Mouse (Mus musculus): ENCODE measurements around the gene Olfr588-ps1.
A peak's percentile ranks its signal among the peaks of the same experiment; 100 is the strongest.
"Not testable (repeated sequence)": the region's sequence is repeated elsewhere in the genome, so short reads cannot be mapped to it uniquely, and the experiment has no call there.

The Olfr588-ps1 gene

DNA sequence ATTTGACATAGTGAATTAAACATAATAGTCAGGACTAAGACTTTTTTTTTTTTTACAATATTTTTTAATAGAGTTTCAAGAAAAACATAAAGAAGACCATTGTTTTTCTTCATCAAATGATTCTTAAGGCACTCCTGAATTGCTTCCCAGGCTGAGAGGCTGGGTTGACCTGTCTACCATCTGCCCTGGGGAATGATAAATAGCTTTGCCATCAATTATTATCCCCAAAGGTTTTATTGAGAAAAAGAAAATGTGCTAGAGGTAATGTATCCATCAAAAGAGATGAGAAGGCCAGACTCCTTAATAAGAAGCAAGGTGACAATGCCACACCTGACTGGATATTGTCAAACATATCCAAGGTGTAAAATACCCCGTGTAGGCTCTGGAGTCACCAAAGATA lies at the start of gene Olfr588-ps1:
Gene Olfr588-ps1 (plus strand): TSS at position 301 of the 400 bp plus-strand sequence.
- DNase-seq, result no peak

DNA sequence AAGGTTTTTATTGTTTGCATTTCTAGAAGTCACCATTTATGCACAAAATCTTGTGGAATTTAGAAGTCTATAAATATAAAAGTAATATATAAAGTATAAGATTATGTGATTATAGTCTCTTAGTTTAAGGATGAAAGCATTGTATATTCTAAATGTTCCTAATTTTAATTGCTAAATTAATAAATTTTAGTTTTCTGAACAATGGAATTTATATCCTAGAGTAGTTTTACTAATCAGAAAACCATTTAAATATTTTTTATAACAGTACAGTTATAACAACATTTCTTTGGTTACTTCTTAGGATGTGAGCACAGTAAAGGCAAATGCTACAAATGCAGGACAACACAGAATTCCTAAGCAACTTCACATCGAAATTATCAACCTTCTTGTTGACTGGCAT lies 43.3 kb upstream of the Olfr588-ps1 start, which contains the start of gene Olfr585:
Gene Olfr585 (plus strand): TSS at position 301 of the 400 bp plus-strand sequence.
- DNase-seq, result no peak

DNA sequence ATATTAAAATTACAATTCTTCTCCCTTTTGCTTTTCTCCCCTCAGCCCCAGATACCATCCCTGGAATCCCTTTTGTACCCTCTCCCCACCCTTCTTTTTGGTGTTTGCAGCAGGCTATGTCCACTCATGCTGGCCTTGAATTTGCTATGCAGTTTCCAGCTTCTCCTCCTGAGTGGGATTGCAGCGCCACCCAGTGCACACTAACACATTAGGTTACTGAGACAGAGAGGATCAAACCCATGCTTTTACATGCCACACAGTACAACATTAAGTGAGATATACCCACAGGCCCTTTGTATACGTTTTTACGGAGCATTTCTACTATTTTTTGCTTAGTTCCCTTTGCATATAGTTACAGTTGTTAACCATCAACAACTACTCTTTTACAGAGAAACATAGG lies 21.3 kb upstream of the Olfr588-ps1 start:
- DNase-seq, result no peak

DNA sequence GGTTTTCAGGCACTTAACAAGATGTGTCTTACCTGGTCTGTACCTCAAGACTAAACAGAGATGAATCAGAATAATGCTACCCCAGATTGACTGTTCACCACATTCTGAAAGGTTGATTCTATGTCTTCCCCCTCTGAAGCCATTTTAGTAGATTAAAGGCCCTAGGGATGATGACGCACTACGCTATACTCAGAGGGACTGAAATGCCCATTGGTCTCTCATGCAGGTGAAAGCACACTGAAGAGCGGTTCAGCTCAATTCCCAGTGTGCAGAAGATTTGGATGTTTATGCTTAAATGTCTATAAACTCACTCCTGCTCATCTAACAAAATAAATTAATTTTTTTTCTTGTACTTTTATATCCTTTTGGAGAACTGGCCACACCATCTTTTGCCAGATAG lies 15.1 kb upstream of the Olfr588-ps1 start, which contains the start of gene Olfr586:
Gene Olfr586 (minus strand): TSS at position 101 of the 400 bp plus-strand sequence.
- peak; percentile 21 for DNase-seq

DNA sequence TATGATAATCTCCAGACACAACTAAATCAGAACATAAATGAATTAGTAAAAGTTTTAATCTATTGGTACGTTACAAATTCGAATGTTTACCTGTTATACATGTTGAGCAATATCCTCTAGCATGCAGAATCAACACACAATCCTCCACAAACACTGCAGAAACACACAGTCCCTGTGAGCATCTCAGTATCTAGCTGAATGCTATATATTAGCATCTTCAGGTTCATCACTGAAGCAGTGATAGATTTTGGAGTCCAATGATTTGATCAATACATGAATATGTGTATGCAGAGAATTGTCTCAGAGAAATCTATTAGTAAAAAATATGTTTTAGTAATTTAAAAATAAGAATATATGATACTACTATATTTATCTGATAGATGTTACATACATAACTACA lies 15.6 kb downstream of the Olfr588-ps1 start, which contains the start of gene Olfr589:
Gene Olfr589 (minus strand): TSS at position 101 of the 400 bp plus-strand sequence.
- no peak for DNase-seq

DNA sequence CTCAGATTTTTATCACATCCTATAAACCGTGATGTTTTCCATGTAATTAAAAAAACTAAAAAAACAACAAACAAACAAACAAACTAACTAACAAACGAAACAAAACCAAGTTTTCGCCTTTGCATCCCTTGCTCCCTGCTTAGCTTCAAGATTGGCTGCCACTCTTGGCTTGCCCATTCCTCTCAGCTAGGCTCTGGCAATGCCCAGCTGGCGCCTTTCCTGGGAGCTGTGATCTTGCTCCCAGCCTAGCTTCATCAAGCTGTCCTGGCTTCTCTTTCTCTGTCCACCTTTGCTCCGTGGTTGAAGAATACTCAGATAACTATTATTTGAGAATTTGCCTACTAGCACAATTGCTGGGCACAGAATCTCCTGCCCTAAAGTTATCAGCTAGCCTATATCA lies 29.0 kb downstream of the Olfr588-ps1 start:
- DNase-seq, result peak; percentile 78

DNA sequence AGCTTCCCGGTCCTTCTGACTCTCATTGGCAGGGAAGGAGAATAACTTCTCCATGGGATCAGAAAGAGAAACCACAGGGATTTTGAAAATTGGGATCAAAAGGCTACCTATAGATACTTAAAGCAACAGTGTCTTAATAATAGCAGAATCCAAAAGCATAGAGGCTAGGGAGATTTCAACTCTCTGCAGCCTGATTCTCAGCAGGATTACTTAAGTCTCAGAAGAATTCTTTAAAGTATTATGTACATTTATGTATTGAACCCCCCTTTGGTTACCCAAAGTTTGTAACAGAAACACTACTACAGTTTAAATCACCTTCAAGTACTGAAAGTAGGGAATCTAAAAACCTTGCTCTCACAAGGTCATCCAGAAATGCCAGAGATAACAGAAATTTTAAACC lies 37.6 kb downstream of the Olfr588-ps1 start, which contains the start of gene Olfr591:
Gene Olfr591 (minus strand): TSS at position 101 of the 400 bp plus-strand sequence.
- DNase-seq, result no peak

DNA sequence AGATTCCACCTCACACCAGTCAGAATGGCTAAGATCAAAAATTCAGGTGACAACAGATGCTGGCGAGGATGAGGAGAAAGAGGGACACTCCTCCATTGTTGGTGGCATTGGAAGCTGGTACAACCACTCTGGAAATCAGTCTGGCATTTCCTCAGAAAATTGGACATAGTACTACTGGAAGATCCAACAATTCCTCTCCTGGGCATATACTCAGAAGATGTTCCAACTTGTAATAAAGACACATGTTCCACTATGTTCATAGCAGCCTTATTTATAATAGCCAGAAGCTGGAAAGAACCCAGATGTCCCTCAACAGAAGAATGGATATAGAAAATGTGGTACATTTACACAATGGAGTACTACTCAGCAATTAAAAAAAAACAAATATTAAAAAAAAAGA lies 43.8 kb downstream of the Olfr588-ps1 start, which contains the start of gene Olfr592:
Gene Olfr592 (plus strand): TSS at position 301 of the 400 bp plus-strand sequence.
- DNase-seq, result not testable (repeated sequence)

All from heart, adult 11 months (tissue).